Mouse (Mus musculus): ENCODE measurements around the gene Echs1.

GRCm38 (mm10) chr7:140090601-140091000 lies 25.7 kb downstream of the Echs1 start:
- TF ChIP-seq POLR2A (IDR thresholded peaks at IDR 0.05; ENCODE audit: borderline replicate concordance, insufficient read depth, low read length), result no peak
- no peak for TF ChIP-seq CTCF (IDR thresholded peaks at IDR 0.05; ENCODE audit: borderline replicate concordance, insufficient read depth, low read depth, low read length)

All from cerebellum, adult 2 months (tissue).